Mouse (Mus musculus) liver, adult 2 months (tissue): ENCODE results near the gene Hyls1. TPM values are rescaled to one million over a fixed set of nuclear protein-coding genes. Genes with fewer than 3 reads are reported as not detected.

Experiments used
- DNase-seq: peaks from one replicate; pipeline ENCODE4 v3.0.0-alpha.2; 2011; ENCODE audit warnings: low read depth, low spot score; ENCODE audit errors: extremely low read depth
- H3K27ac ChIP-seq: fragments of 200-500 bp; replicated peaks from 2 replicates; pipeline ENCODE4 v1.5.1; 2012; ENCODE audit warnings: low read depth, mild to moderate bottlenecking, control low read depth, inconsistent platforms, low read length; ENCODE audit not compliant: insufficient read depth
- H3K27me3 ChIP-seq: fragments of 200-500 bp; 2 replicates; pipeline ENCODE4 v1.6.1; 2012; ENCODE audit warnings: mild to moderate bottlenecking, moderate library complexity, low read length, inconsistent platforms; ENCODE audit not compliant: control insufficient read depth, insufficient read depth
- H3K36me3 ChIP-seq: fragments of 200-500 bp; 2 replicates; pipeline ENCODE4 v1.6.1; 2012; ENCODE audit warnings: low read length, inconsistent platforms; ENCODE audit not compliant: control insufficient read depth, insufficient read depth
- H3K4me1 ChIP-seq: fragments of 200-500 bp; 2 replicates; pipeline ENCODE4 v1.6.1; 2011; ENCODE audit warnings: low read length; ENCODE audit not compliant: control insufficient read depth, insufficient read depth
- H3K4me3 ChIP-seq: fragments of 200-500 bp; 2 replicates; pipeline ENCODE4 v1.5.1; 2011; ENCODE audit warnings: low read depth, mild to moderate bottlenecking, control low read depth, low read length, moderate library complexity; ENCODE audit not compliant: insufficient read depth
- H3K79me2 ChIP-seq: fragments of 200-500 bp; 2 replicates; pipeline ENCODE4 v1.6.1; 2012; ENCODE audit warnings: inconsistent platforms, mild to moderate bottlenecking, low read length, moderate library complexity; ENCODE audit not compliant: control insufficient read depth, insufficient read depth
- H3K9ac ChIP-seq: fragments of 200-500 bp; 2 replicates; pipeline ENCODE4 v1.6.1; 2012; ENCODE audit warnings: low read depth, mild to moderate bottlenecking, control low read depth, inconsistent platforms, low read length
- CTCF ChIP-seq: fragments of 200-500 bp; IDR thresholded peaks from 2 replicates; pipeline ENCODE4 v1.5.1; 2011; ENCODE audit warnings: low read depth, low read length, control low read depth
- POLR2A ChIP-seq: fragments of 200-500 bp; IDR thresholded peaks from 2 replicates; pipeline ENCODE4 v1.6.1; 2011; ENCODE audit warnings: low read length, control low read depth; ENCODE audit not compliant: insufficient read depth; ENCODE audit errors: extremely low read depth
- WGBS: fragments of 180-500 bp; shearing (Covaris S2); methylation state at CpG from one replicate; pipeline ENCODE4 v1.1.7; 2018; 5-methylcytosine and 5-hydroxymethylcytosine counted together
- polyA plus RNA-seq: library from polyadenylated mRNA; depleted of rRNA; stranded (reverse); fragments of >200 nt; gene quantifications from 2 replicates; pipeline ENCODE4 v1.2.3, GENCODE M21; 2012; rRNA removed
- total RNA-seq: library from RNA; depleted of rRNA; stranded (reverse); fragments of >200 nt; gene quantifications from 2 replicates; pipeline ENCODE4 v1.2.3, GENCODE M21; 2014; rRNA removed

Hyls1 gene
- total and polyA plus RNA-seq, 2 experiments, result 0.50 to 1.4 TPM

DNA sequence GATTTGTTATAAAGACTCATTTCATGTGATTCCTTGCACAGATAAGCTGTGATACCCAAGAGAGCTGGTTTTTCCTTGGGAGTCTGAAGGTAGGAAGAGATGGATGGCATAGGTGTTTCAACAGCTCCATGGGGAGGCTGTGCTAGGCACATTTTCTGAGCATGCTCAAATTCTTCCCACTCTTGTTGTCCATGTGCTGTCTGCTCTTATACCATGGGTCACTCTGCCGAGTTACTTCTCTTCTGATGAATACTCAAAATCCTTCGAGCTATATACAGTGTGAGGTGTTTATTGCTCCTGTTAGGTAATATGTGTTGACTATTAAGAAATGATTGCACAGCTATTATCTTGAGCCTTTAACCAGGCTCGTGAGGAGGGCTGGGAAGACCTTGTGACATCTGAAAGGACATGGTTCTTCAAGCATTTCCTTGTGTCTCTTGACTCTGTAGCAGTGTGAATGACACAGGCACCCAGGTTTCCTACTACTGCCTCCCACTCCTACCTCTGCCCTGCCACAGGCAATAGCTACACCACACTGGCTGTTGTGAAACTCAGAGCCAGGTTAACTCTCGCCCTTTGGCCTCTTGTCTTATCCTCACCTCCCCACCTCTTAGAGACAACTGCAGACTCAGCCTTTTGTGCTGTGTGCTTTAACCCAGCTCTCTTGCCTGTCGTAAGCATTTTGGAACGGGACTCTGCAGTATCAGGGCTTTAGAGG lies 49.4 kb downstream of the Hyls1 start:
- Histone ChIP-seq H3K9ac (no peak overlapping the region), H3K4me1 (no peaks in the 10 kb centered on the region), H3K27me3 (no peaks in the 10 kb centered on the region), H3K27ac (no peak overlapping the region), H3K79me2 (no peaks in the 10 kb centered on the region), H3K36me3 (no peaks in the 10 kb centered on the region), H3K4me3 (no peak overlapping the region)
- DNase-seq, result peak; percentile 10
- WGBS, result 43% methylated on average over 6 of the region's 6 CpGs
- no peak for TF ChIP-seq POLR2A
- no peak for TF ChIP-seq CTCF

DNA sequence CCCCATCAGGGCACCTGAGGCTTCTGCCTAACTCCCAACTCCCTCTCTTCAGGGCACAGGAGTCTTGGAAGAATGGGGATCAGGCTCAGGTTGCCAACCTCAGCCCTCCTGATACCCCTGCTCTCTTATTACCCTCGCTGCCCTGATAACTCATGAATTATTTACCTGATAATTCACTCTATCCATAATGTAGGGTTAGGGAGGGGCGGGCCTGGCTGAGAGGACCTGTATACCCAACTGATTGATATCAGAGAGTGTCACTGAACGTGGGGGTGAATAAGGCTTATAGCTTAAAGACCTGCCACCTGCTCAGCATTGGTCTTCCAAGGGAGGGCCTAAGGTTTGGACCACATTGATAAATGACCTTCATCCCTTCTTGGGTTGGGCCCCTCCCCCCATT lies 52.0 kb downstream of the Hyls1 start, which contains the start of gene Gm1113:
Gene Gm1113, minus strand, starts transcription at position 101 of the 400 bp plus-strand sequence.
- no peaks in the 10 kb centered on the region for H3K79me2 ChIP-seq
- no peak within 1 kb of the TSS for H3K9ac ChIP-seq
- H3K27me3 ChIP-seq, result no peaks in the 10 kb centered on the region
- no peaks in the 10 kb centered on the region for H3K4me1 ChIP-seq
- DNase-seq, result no peak
- 81% methylated on average over 3 of the region's 3 CpGs for WGBS
- H3K36me3 ChIP-seq, result no peaks in the 10 kb centered on the region
- H3K27ac ChIP-seq, result no peak within 1 kb of the TSS
- TF ChIP-seq CTCF (no peak), POLR2A (no peak)
- no peak within 1 kb of the TSS for H3K4me3 ChIP-seq

DNA sequence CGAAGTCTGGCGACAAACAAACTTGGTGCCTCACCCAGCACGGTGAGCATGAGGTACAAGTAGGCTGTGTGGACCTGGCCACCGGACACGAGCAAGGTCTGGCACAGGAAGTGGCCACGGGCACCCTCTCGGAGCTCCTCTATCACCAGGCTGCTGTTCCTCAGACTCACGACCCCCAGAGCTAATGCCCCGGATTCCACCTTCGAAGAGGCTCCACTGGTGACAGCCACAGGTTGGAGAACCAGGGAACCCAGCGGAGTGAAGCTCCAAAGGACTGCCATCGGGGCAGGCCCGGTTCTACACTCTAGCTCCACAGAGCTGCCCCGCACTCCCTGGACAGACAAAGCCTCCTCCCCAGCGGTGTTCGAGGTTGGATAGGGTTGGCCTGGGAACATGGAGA lies 53.5 kb downstream of the Hyls1 start:
- Histone ChIP-seq H3K9ac (no peak overlapping the region), H3K79me2 (no peaks in the 10 kb centered on the region), H3K36me3 (no peaks in the 10 kb centered on the region), H3K27me3 (no peaks in the 10 kb centered on the region), H3K4me3 (no peak overlapping the region), H3K4me1 (no peaks in the 10 kb centered on the region), H3K27ac (no peak overlapping the region)
- DNase-seq, result no peak
- no peak for TF ChIP-seq CTCF
- WGBS, result 85% methylated on average over 16 of the region's 16 CpGs

DNA sequence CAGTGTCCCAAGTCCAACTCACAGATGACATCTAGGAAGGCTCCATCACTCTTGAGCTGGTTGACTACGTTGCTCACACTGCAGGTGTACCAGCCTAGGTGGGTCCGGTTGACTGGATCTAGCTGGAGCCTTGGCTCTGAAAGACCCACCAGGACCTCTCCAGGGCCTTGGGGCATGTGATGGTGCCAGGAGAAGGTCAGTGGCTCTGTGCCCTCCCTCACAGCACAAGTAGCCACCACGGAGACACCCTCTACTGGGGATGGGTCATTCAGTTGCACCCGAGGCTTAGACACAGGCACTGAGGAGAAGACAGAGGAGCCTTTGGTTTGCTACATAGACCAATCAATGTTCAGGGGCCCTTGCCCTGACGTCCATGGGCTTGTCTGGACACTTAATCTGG lies 54.0 kb downstream of the Hyls1 start:
- 74% methylated on average over 5 of the region's 5 CpGs for WGBS
- Histone ChIP-seq H3K4me1 (no peaks in the 10 kb centered on the region), H3K79me2 (no peaks in the 10 kb centered on the region), H3K9ac (no peak overlapping the region), H3K36me3 (no peaks in the 10 kb centered on the region), H3K4me3 (no peak overlapping the region), H3K27ac (no peak overlapping the region), H3K27me3 (no peaks in the 10 kb centered on the region)
- DNase-seq, result no peak
- no peak for TF ChIP-seq POLR2A
- no peak for TF ChIP-seq CTCF

DNA sequence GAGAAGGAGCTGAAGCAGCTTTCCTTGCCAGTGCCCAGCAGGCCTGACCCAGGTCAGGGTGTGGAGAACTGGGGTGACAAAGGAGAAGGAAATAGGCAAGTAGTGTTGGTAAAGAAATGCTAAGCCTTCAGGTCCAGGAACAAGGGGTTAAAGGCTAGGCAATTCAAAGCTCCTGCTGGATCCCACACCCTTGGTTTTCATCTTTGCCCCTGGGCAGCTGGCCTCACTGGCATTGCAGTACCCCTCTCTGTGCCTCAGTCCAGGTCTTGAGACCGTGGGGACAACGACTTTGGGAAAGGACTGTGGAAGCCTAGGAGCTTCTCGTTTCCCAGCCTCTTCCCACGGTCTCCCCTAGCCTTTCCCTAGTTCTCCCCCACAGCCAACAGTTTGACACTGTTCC lies 56.3 kb downstream of the Hyls1 start:
- TF ChIP-seq POLR2A, result no peak
- no peak for TF ChIP-seq CTCF
- no peaks in the 10 kb centered on the region for H3K36me3 ChIP-seq
- H3K9ac ChIP-seq, result no peak overlapping the region
- DNase-seq, result no peak
- no peaks in the 10 kb centered on the region for H3K4me1 ChIP-seq
- WGBS, result 70% methylated on average over 4 of the region's 4 CpGs
- H3K27ac ChIP-seq, result no peak overlapping the region
- no peaks in the 10 kb centered on the region for H3K27me3 ChIP-seq
- no peaks in the 10 kb centered on the region for H3K79me2 ChIP-seq
- H3K4me3 ChIP-seq, result no peak overlapping the region

Other genes with a start within 250 kb of the Hyls1 start
- gene Cdon, start 149.3 kb downstream of the Hyls1 start, total RNA-seq, result 0.37 and 0.87 TPM in 2 replicates
- 0.49 and 0.50 TPM in 2 replicates for gene Cdon, start 149.3 kb downstream of the Hyls1 start, polyA plus RNA-seq
- not detected in 2 replicates for gene Gm1113, start 52.1 kb downstream of the Hyls1 start, total RNA-seq
- not detected in 2 replicates for gene Gm1113, start 52.1 kb downstream of the Hyls1 start, polyA plus RNA-seq
- under 0.01 TPM in 1 of 2 replicates, not detected in the other for gene Ddx25, start 11.9 kb downstream of the Hyls1 start, total RNA-seq
- gene Ddx25, start 11.9 kb downstream of the Hyls1 start, polyA plus RNA-seq, result 0.01 and 0.05 TPM in 2 replicates
- 5.3 and 6.0 TPM in 2 replicates for gene Pus3, start 11.8 kb downstream of the Hyls1 start, total RNA-seq
- gene Pus3, start 11.8 kb downstream of the Hyls1 start, polyA plus RNA-seq, result 0.96 and 1.3 TPM in 2 replicates
- gene Pate2, start 114 bp downstream of the Hyls1 start, total RNA-seq, result not detected in 2 replicates
- 0.06 TPM in 1 of 2 replicates, not detected in the other for gene Pate2, start 114 bp downstream of the Hyls1 start, polyA plus RNA-seq
- not detected in 2 replicates for gene Pate4, start 41.5 kb upstream of the Hyls1 start, total RNA-seq
- gene Pate4, start 41.5 kb upstream of the Hyls1 start, polyA plus RNA-seq, result not detected in 2 replicates
- gene Pate3, start 77.8 kb upstream of the Hyls1 start, total RNA-seq, result not detected in 2 replicates
- not detected in 2 replicates for gene Pate3, start 77.8 kb upstream of the Hyls1 start, polyA plus RNA-seq
- not detected in 2 replicates for gene Pate1, start 117.0 kb upstream of the Hyls1 start, total RNA-seq
- not detected in 2 replicates for gene Pate1, start 117.0 kb upstream of the Hyls1 start, polyA plus RNA-seq
- gene Gm17677, start 170.7 kb upstream of the Hyls1 start, total RNA-seq, result not detected in 2 replicates
- not detected in 2 replicates for gene Gm17677, start 170.7 kb upstream of the Hyls1 start, polyA plus RNA-seq
- gene Gm17727, start 207.7 kb upstream of the Hyls1 start, total RNA-seq, result not detected in 2 replicates
- not detected in 2 replicates for gene Gm17727, start 207.7 kb upstream of the Hyls1 start, polyA plus RNA-seq
- gene Gm27235, start 219.7 kb upstream of the Hyls1 start, total RNA-seq, result not detected in 2 replicates
- not detected in 2 replicates for gene Gm27235, start 219.7 kb upstream of the Hyls1 start, polyA plus RNA-seq
- gene D730048I06Rik, start 219.7 kb upstream of the Hyls1 start, total RNA-seq, result not detected in 2 replicates
- gene D730048I06Rik, start 219.7 kb upstream of the Hyls1 start, polyA plus RNA-seq, result not detected in 2 replicates